Mouse (Mus musculus) layer of hippocampus, postnatal 10 days (tissue): ENCODE measurements at regions not wholly inside any gene's neighbourhood (a gene's known extent, or its start where the extent isn't known, plus 50 kb on each side); places are given as distances from the start of the nearest gene placed in this dataset.

Experiments
- DNase-seq, 2 experiments: peaks; one replicate each; pipeline ENCODE4 v3.0.0; 2021; ENCODE audit warnings: low spot score in 2 of 2

- DNase-seq: no peak
Observed at GRCm38 (mm10) chr17:14764796-14765195, 70.8 kb upstream of the Thbs2 start.

- no peak for DNase-seq
Observed at GRCm38 (mm10) chr17:14753095-14753494, 59.1 kb upstream of the Thbs2 start.

GRCm38 (mm10) chr17:14750519-14751145, 56.6 kb upstream of the Thbs2 start:
- no peak for DNase-seq

- no peak for DNase-seq
Observed at GRCm38 (mm10) chr17:14749281-14749680, 55.2 kb upstream of the Thbs2 start.

- DNase-seq: peak in 1 of 2 experiments; percentile 9
Observed at GRCm38 (mm10) chr17:14747255-14747869, 53.3 kb upstream of the Thbs2 start.

- DNase-seq: no peak
Observed at GRCm38 (mm10) chr17:14745512-14745911, 51.5 kb upstream of the Thbs2 start.

GRCm38 (mm10) chr17:14744010-14744409, 50.0 kb upstream of the Thbs2 start:
- DNase-seq: no peak
